ENCODE assay signal across 8 mouse cellular contexts in the genomic region with DNA sequence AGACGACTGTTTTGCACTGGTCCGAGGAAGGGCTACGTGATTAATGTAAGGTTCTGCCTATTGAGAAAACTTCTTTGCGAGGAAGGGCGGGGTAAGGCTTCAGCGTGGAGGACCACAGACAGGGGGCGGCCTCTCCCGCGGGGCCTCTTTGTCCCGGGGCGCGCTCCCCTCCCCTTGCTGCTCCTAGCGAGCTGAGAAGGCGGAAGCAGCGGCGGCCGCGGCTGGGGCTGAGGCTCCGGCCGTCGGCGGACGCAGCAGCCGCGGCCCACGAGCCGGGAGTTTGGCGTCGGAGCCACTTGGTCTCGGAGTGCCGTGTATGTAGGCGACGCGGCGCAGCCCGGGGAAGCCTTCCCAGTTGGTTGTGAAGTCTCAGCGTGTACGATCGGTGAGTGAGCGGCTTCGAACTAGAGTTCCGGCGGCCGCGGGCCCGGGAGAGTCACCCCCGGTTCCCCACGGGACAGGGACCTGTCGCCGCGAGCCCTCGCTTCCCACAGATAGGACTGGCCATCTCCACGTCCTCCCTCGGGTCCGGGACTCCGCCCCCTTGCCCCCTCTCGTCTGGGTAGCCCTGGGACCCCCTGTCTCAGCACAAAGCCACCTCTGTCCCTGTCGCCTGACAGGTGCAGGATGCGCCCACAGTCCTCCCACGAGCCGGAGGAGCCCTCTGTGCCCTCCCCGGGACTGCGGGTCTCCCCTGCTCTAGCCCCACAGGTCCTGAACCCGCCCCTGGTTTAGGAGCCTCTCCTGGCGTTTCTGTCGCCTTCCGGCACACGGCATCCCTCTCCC. TPM values are rescaled to one million over a fixed set of nuclear protein-coding genes. Genes with fewer than 3 reads are reported as not detected.
A peak's percentile ranks its signal among the peaks of the same experiment; 100 is the strongest.
DNase-seq lines count a peak whose midpoint lies in the region; ATAC-seq lines count a peak whose summit lies in the region.

Traf6 (plus strand) TSS at position 194 of the 786 bp plus-strand sequence.

- no peaks in the 10 kb centered on the region for H3K9me3 ChIP-seq in hindbrain, embryonic 15.5 days

- H3K4me2 ChIP-seq in hindbrain, embryonic 15.5 days = peak within 1 kb of the TSS; percentile 78

- no peaks in the 10 kb centered on the region for H3K27me3 ChIP-seq in hindbrain, embryonic 15.5 days

- peak within 1 kb of the TSS; percentile 30 for H3K27ac ChIP-seq in hindbrain, embryonic 15.5 days (replicated peaks)

- peak within 1 kb of the TSS; percentile 73 for H3K9ac ChIP-seq in hindbrain, embryonic 15.5 days

- peak within 1 kb of the TSS; percentile 79 for H3K4me3 ChIP-seq in hindbrain, embryonic 15.5 days

- peak; percentile 91 for DNase-seq in ZHBTc4 (ENCODE audit: low read depth, low spot score)
- DNase-seq in cerebellum, postnatal 4 days (ENCODE audit: low spot score in 2 of 2) = peak; percentile 77 to 79
- peak; percentile 88 for DNase-seq in gastrocnemius, adult 18-20 months (ENCODE audit: low spot score)
- DNase-seq in left cerebral cortex, adult 11 months (ENCODE audit: low spot score) = peak; percentile 62
- peak; percentile 92 to 93 for DNase-seq in lung, postnatal 4 days
- peak; percentile 93 for DNase-seq in retina, postnatal 1 day
- peak; percentile 94 for DNase-seq in thymus, postnatal 4 days

- no peaks in the 10 kb centered on the region for H3K36me3 ChIP-seq in hindbrain, embryonic 15.5 days

- under 1% methylated on average over 60 of the region's 68 CpGs for WGBS in hindbrain, embryonic 15.5 days

- peaks cover 13% of the 10 kb centered on the region; the same call in 1 of the 2 replicates for H3K4me1 ChIP-seq in hindbrain, embryonic 15.5 days (replicated peaks)

- ATAC-seq in hindbrain, embryonic 15.5 days (ENCODE audit: low FRiP score, low read depth) = peak; percentile 86

RNA-seq across cellular contexts. Expression of gene Traf6, which starts in this region (rescaled TPM):
- 10 to 100 TPM; 10.2 to 11.4 TPM for total RNA-seq in gastrocnemius, adult 18-20 months (2021)
- polyA plus RNA-seq in hindbrain, embryonic 15.5 days (2015; fragmentation: Nextera tagmentation; extraction: Ambion mirVana) = 5.6 and 5.7 TPM in 2 replicates

Comparison
In these comparisons a context has a peak if more than half of its experiments do, and no peak if none do; other contexts are left out.
1. Peak in every context shown above with its lines: DNase-seq, ATAC-seq, H3K4me3 ChIP-seq and H3K27ac ChIP-seq.